Mouse (Mus musculus): ENCODE measurements around the gene Fmnl3. TPM values are rescaled to one million over a fixed set of nuclear protein-coding genes. Genes with fewer than 3 reads are reported as not detected.

Gene Fmnl3
- polyA plus RNA-seq, 1 experiment from 2014 or later = 9.3 TPM

GRCm38 (mm10) chr15:99334500-99334899 is 35.8 kb downstream of the Fmnl3 start:
- H3K4me2 ChIP-seq = no peak overlapping the region
- H3K36me3 ChIP-seq = no peaks in the 10 kb centered on the region
- no peak overlapping the region for H3K4me3 ChIP-seq
- H3K9me3 ChIP-seq = no peaks in the 10 kb centered on the region
- no peak overlapping the region for H3K9ac ChIP-seq
- peaks cover 41% of the 10 kb centered on the region for H3K4me1 ChIP-seq (replicated peaks)
- H3K27me3 ChIP-seq = no peaks in the 10 kb centered on the region
- H3K27ac ChIP-seq (replicated peaks) = peak overlapping the region; percentile 88
- no peak for ATAC-seq (ENCODE audit: low read depth)
- 70% methylated on average over 6 of the region's 6 CpGs for WGBS

- no peak overlapping the region for H3K4me2 ChIP-seq
- no peak for ATAC-seq (ENCODE audit: low read depth)
- peaks cover 6% of the 10 kb centered on the region; the same call in 1 of the 2 replicates for H3K36me3 ChIP-seq
- peak overlapping the region; percentile 31; the same call in 1 of the 2 replicates for H3K9ac ChIP-seq
- no peaks in the 10 kb centered on the region for H3K9me3 ChIP-seq
- no peak overlapping the region for H3K4me3 ChIP-seq
- no peaks in the 10 kb centered on the region for H3K27me3 ChIP-seq
- H3K27ac ChIP-seq (replicated peaks) = peak overlapping the region; percentile 88
- H3K4me1 ChIP-seq (replicated peaks) = peaks cover 40% of the 10 kb centered on the region
- 82% methylated on average over 3 of the region's 3 CpGs for WGBS
Measured at GRCm38 (mm10) chr15:99333676-99334065, 36.6 kb downstream of the Fmnl3 start.

GRCm38 (mm10) chr15:99332921-99333675 is 37.2 kb downstream of the Fmnl3 start:
- no peaks in the 10 kb centered on the region for H3K9me3 ChIP-seq
- no peak overlapping the region for H3K4me2 ChIP-seq
- peaks cover 9% of the 10 kb centered on the region for H3K36me3 ChIP-seq
- WGBS = 67% methylated on average over 9 of the region's 9 CpGs
- H3K27ac ChIP-seq (replicated peaks) = peak overlapping the region; percentile 88
- no peak overlapping the region for H3K4me3 ChIP-seq
- H3K27me3 ChIP-seq = no peaks in the 10 kb centered on the region
- peaks cover 40% of the 10 kb centered on the region for H3K4me1 ChIP-seq (replicated peaks)
- ATAC-seq (ENCODE audit: low read depth) = peak; percentile 55; the same call in 1 of the 2 replicates
- H3K9ac ChIP-seq = 0 out of 2 replicates have a peak overlapping the region, but pooled peaks have one; percentile 31

GRCm38 (mm10) chr15:99332111-99332510 is 38.2 kb downstream of the Fmnl3 start:
- Histone ChIP-seq H3K27me3 (no peaks in the 10 kb centered on the region), H3K27ac (replicated peaks) (peak overlapping the region; percentile 68; the same call in 1 of the 2 replicates), H3K36me3 (peaks cover 19% of the 10 kb centered on the region), H3K4me2 (no peak overlapping the region), H3K4me3 (no peak overlapping the region), H3K9me3 (no peaks in the 10 kb centered on the region), H3K4me1 (replicated peaks) (peaks cover 40% of the 10 kb centered on the region), H3K9ac (peak overlapping the region; percentile 26; the same call in 1 of the 2 replicates)
- no peak for ATAC-seq (ENCODE audit: low read depth)

GRCm38 (mm10) chr15:99331341-99331740 is 38.9 kb downstream of the Fmnl3 start:
- peaks cover 40% of the 10 kb centered on the region for H3K4me1 ChIP-seq (replicated peaks)
- H3K9ac ChIP-seq = no peak overlapping the region
- no peak for ATAC-seq (ENCODE audit: low read depth)
- WGBS = 77% methylated on average over 5 of the region's 5 CpGs
- H3K9me3 ChIP-seq = no peaks in the 10 kb centered on the region
- peaks cover 21% of the 10 kb centered on the region for H3K36me3 ChIP-seq
- no peaks in the 10 kb centered on the region for H3K27me3 ChIP-seq
- no peak overlapping the region for H3K27ac ChIP-seq (replicated peaks)
- H3K4me2 ChIP-seq = no peak overlapping the region
- no peak overlapping the region for H3K4me3 ChIP-seq

- Histone ChIP-seq H3K9me3 (no peaks in the 10 kb centered on the region), H3K9ac (no peak overlapping the region), H3K4me3 (no peak overlapping the region), H3K4me1 (replicated peaks) (peaks cover 40% of the 10 kb centered on the region), H3K4me2 (no peak overlapping the region), H3K36me3 (peaks cover 28% of the 10 kb centered on the region), H3K27me3 (no peaks in the 10 kb centered on the region), H3K27ac (replicated peaks) (no peak overlapping the region)
- WGBS = 68% methylated on average over 2 of the region's 2 CpGs
- ATAC-seq (ENCODE audit: low read depth) = no peak
Measured at GRCm38 (mm10) chr15:99330324-99330723, 40.0 kb downstream of the Fmnl3 start.

- H3K4me3 ChIP-seq = no peak overlapping the region
- no peaks in the 10 kb centered on the region for H3K9me3 ChIP-seq
- peaks cover 44% of the 10 kb centered on the region for H3K36me3 ChIP-seq
- no peak overlapping the region for H3K4me2 ChIP-seq
- no peak for ATAC-seq (ENCODE audit: low read depth)
- peaks cover 22% of the 10 kb centered on the region for H3K4me1 ChIP-seq (replicated peaks)
- no peak overlapping the region for H3K27ac ChIP-seq (replicated peaks)
- no peaks in the 10 kb centered on the region for H3K27me3 ChIP-seq
- H3K9ac ChIP-seq = no peak overlapping the region
- WGBS = 97% methylated on average over 5 of the region's 5 CpGs
Measured at GRCm38 (mm10) chr15:99328011-99328410, 42.3 kb downstream of the Fmnl3 start.

GRCm38 (mm10) chr15:99326959-99327358 is 43.3 kb downstream of the Fmnl3 start:
- H3K27ac ChIP-seq (replicated peaks) = no peak overlapping the region
- H3K4me3 ChIP-seq = no peak overlapping the region
- H3K9ac ChIP-seq = no peak overlapping the region
- no peaks in the 10 kb centered on the region for H3K27me3 ChIP-seq
- H3K36me3 ChIP-seq = peaks cover 54% of the 10 kb centered on the region
- 68% methylated on average over 1 of the region's 1 CpGs for WGBS
- ATAC-seq (ENCODE audit: low read depth) = no peak
- H3K9me3 ChIP-seq = no peaks in the 10 kb centered on the region
- no peak overlapping the region for H3K4me2 ChIP-seq
- H3K4me1 ChIP-seq (replicated peaks) = peaks cover 12% of the 10 kb centered on the region

- Histone ChIP-seq H3K36me3 (peaks cover 60% of the 10 kb centered on the region), H3K4me1 (replicated peaks) (peaks cover 6% of the 10 kb centered on the region), H3K9ac (no peak overlapping the region; the same call in 1 of the 2 replicates), H3K4me3 (no peak overlapping the region), H3K27me3 (no peaks in the 10 kb centered on the region), H3K4me2 (no peak overlapping the region), H3K27ac (replicated peaks) (no peak overlapping the region), H3K9me3 (no peaks in the 10 kb centered on the region)
- WGBS = 69% methylated on average over 2 of the region's 2 CpGs
- no peak for ATAC-seq (ENCODE audit: low read depth)
Measured at GRCm38 (mm10) chr15:99326407-99326806, 43.9 kb downstream of the Fmnl3 start.

GRCm38 (mm10) chr15:99325598-99325997 is 44.7 kb downstream of the Fmnl3 start:
- Histone ChIP-seq H3K27me3 (no peaks in the 10 kb centered on the region), H3K27ac (replicated peaks) (no peak overlapping the region), H3K9me3 (no peaks in the 10 kb centered on the region), H3K36me3 (peaks cover 68% of the 10 kb centered on the region), H3K4me2 (no peak overlapping the region), H3K4me1 (replicated peaks) (0 out of 2 replicates have a peak, but pooled peaks cover 3% of the 10 kb centered on the region), H3K4me3 (no peak overlapping the region), H3K9ac (no peak overlapping the region)
- no peak for ATAC-seq (ENCODE audit: low read depth)
- 93% methylated on average over 6 of the region's 6 CpGs for WGBS

- Histone ChIP-seq H3K4me1 (replicated peaks) (no peaks in the 10 kb centered on the region), H3K4me3 (no peak overlapping the region), H3K27me3 (no peaks in the 10 kb centered on the region), H3K9me3 (no peaks in the 10 kb centered on the region), H3K36me3 (peaks cover 81% of the 10 kb centered on the region), H3K4me2 (no peak overlapping the region), H3K27ac (replicated peaks) (no peak overlapping the region), H3K9ac (no peak overlapping the region)
- WGBS = 82% methylated on average over 9 of the region's 9 CpGs
- no peak for ATAC-seq (ENCODE audit: low read depth)
Measured at GRCm38 (mm10) chr15:99324151-99324550, 46.1 kb downstream of the Fmnl3 start.

GRCm38 (mm10) chr15:99320978-99321377 is 49.3 kb downstream of the Fmnl3 start:
- H3K27ac ChIP-seq (replicated peaks) = 0 out of 2 replicates have a peak overlapping the region, but pooled peaks have one; percentile 6
- no peak for ATAC-seq (ENCODE audit: low read depth)
- no peaks in the 10 kb centered on the region for H3K27me3 ChIP-seq
- no peak overlapping the region for H3K9ac ChIP-seq
- H3K4me3 ChIP-seq = no peak overlapping the region
- H3K4me1 ChIP-seq (replicated peaks) = no peaks in the 10 kb centered on the region; the same call in 1 of the 2 replicates
- no peak overlapping the region for H3K4me2 ChIP-seq
- WGBS = 87% methylated on average over 9 of the region's 9 CpGs
- no peaks in the 10 kb centered on the region for H3K9me3 ChIP-seq
- H3K36me3 ChIP-seq = peaks cover 92% of the 10 kb centered on the region
